Mouse (Mus musculus) liver, embryonic 14.5 days (tissue): ENCODE results near the gene Rsph10b. TPM values are rescaled to one million over a fixed set of nuclear protein-coding genes. Genes with fewer than 3 reads are reported as not detected.

Experiments used
- ATAC-seq: fragments of 200-750 bp; cut with Nextera tagmentation; 2 replicates; pipeline ENCODE4 v1.8.0; 2017; ENCODE audit warnings: moderate number of reproducible peaks, mild to moderate bottlenecking, moderate library complexity; ENCODE audit not compliant: insufficient read depth
- DNase-seq, 3 experiments: peaks; one replicate each; pipeline ENCODE4 v3.0.0-alpha.2; 2012 to 2013; ENCODE audit warnings: low read depth in 3 of 3, low spot score in 3 of 3
- H3K27ac ChIP-seq: fragments of 300-500 bp; sonication (generic); 2 replicates; pipeline ENCODE4 v1.5.1; 2014; ENCODE audit warnings: moderate library complexity, mild to moderate bottlenecking, control low read depth, inconsistent platforms
- H3K27me3 ChIP-seq: fragments of 300-500 bp; sonication (generic); 2 replicates; pipeline ENCODE4 v1.6.1; 2014; ENCODE audit warnings: mild to moderate bottlenecking, low read length, moderate library complexity; ENCODE audit not compliant: control insufficient read depth, insufficient read depth
- H3K36me3 ChIP-seq: fragments of 300-500 bp; sonication (generic); replicated peaks from 2 replicates; pipeline ENCODE4 v1.6.1; 2014; ENCODE audit warnings: low read depth; ENCODE audit not compliant: control insufficient read depth, insufficient read depth
- H3K4me1 ChIP-seq, 2 experiments: fragments of 200-500 bp in 1 of 2; fragments of 300-500 bp in 1 of 2; sonication (generic) in 1 of 2; replicated peaks; 2 replicates each; pipeline ENCODE4 v1.6.1; 2012 to 2014; ENCODE audit warnings: antibody characterized with exemption in 1 of 2, inconsistent platforms in 1 of 2, low read length in 1 of 2; ENCODE audit not compliant: control insufficient read depth in 2 of 2, insufficient read depth in 2 of 2
- H3K4me2 ChIP-seq: fragments of 300-500 bp; sonication (generic); 2 replicates; pipeline ENCODE4 v1.6.1; 2014; ENCODE audit warnings: low read depth, mild to moderate bottlenecking, control low read depth, moderate library complexity
- H3K4me3 ChIP-seq, 2 experiments: fragments of 200-500 bp in 1 of 2; fragments of 300-500 bp in 1 of 2; sonication (generic) in 1 of 2; 2 replicates each; pipeline ENCODE4 v1.5.1; 2012 to 2014; ENCODE audit warnings: low read depth in 2 of 2, low read length in 2 of 2, mild to moderate bottlenecking in 2 of 2, control low read depth in 1 of 2, inconsistent platforms in 1 of 2, moderate library complexity in 1 of 2; ENCODE audit not compliant: insufficient read depth in 1 of 2
- H3K9ac ChIP-seq: fragments of 300-500 bp; sonication (generic); replicated peaks from 2 replicates; pipeline ENCODE4 v1.6.1; 2014; ENCODE audit warnings: mild to moderate bottlenecking, control low read depth, moderate library complexity
- H3K9me3 ChIP-seq: fragments of 300-500 bp; sonication (generic); 2 replicates; pipeline ENCODE4 v1.6.1; 2016; ENCODE audit warnings: low read length, mixed read lengths; ENCODE audit not compliant: control insufficient read depth
- CTCF ChIP-seq: IDR thresholded peaks from 2 replicates; pipeline ENCODE4 v1.5.1; 2016; ENCODE audit warnings: antibody characterized with exemption, low read depth, control low read depth
- EP300 ChIP-seq: IDR thresholded peaks from 2 replicates; pipeline ENCODE4 v1.6.1; 2016; ENCODE audit warnings: antibody characterized with exemption, low read depth
- WGBS: fragments of 180-500 bp; shearing (Covaris S2); extraction: QIAGEN DNeasy Blood & Tissue Kit; methylation state at CpG from one replicate; pipeline ENCODE4 v1.1.7; 2014; ENCODE audit not compliant: insufficient replicate concordance; 5-methylcytosine and 5-hydroxymethylcytosine counted together
- polyA plus RNA-seq, 2 experiments: library from polyadenylated mRNA; depleted of rRNA in 1 of 2; stranded (reverse) in 1 of 2; unstranded in 1 of 2; fragments of >200 nt; fragmentation: Nextera tagmentation in 1 of 2; extraction: Ambion mirVana in 1 of 2; gene quantifications; 2 replicates each; pipeline versions ENCODE4 v1.2.1 to v1.2.3; 2012 to 2014

Rsph10b gene
- polyA plus RNA-seq, 2 experiments = 0.44 to 0.66 TPM

DNA sequence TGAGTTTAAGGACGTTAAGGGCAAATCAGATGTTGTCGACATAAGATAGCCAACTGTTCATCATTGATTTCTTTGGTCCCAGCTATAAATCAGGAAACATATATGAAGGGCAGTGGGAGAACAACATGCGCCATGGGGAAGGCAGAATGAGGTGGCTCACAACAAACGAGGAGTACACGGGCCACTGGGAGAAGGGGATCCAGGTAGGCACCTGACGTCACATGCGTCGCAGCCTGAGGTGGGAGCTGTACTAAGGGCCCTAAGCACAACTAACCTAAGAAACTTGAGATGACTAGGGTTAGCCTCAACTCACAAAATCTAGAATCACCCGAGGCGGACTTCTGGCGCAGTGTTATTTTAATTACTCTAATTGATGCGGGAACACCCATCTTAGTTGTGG is 15.5 kb downstream of the Rsph10b start:
- no peak overlapping the region for H3K4me3 ChIP-seq
- H3K27me3 ChIP-seq = no peaks in the 10 kb centered on the region
- WGBS = 71% methylated on average over 12 of the region's 12 CpGs
- H3K27ac ChIP-seq = no peak overlapping the region
- ATAC-seq (no peak), DNase-seq (no peak)
- H3K9me3 ChIP-seq = no peaks in the 10 kb centered on the region
- TF ChIP-seq CTCF (no peak), EP300 (no peak)
- H3K36me3 ChIP-seq = no peaks in the 10 kb centered on the region
- no peaks in the 10 kb centered on the region for H3K4me1 ChIP-seq
- no peak overlapping the region for H3K4me2 ChIP-seq
- H3K9ac ChIP-seq = no peak overlapping the region

GRCm38 (mm10) chr5:143950016-143950415 is 17.2 kb downstream of the Rsph10b start:
- Histone ChIP-seq H3K9ac (no peak overlapping the region), H3K4me3 (no peak overlapping the region), H3K4me2 (no peak overlapping the region), H3K9me3 (no peaks in the 10 kb centered on the region), H3K4me1 (no peaks in the 10 kb centered on the region), H3K27me3 (no peaks in the 10 kb centered on the region), H3K27ac (no peak overlapping the region), H3K36me3 (no peaks in the 10 kb centered on the region)
- ATAC-seq (no peak), DNase-seq (no peak)
- TF ChIP-seq EP300 (no peak), CTCF (no peak)
- WGBS = 36% methylated on average over 5 of the region's 5 CpGs

GRCm38 (mm10) chr5:143957101-143957500 is 24.3 kb downstream of the Rsph10b start:
- no peak for DNase-seq
- no peak for TF ChIP-seq EP300
- no peak for TF ChIP-seq CTCF

DNA sequence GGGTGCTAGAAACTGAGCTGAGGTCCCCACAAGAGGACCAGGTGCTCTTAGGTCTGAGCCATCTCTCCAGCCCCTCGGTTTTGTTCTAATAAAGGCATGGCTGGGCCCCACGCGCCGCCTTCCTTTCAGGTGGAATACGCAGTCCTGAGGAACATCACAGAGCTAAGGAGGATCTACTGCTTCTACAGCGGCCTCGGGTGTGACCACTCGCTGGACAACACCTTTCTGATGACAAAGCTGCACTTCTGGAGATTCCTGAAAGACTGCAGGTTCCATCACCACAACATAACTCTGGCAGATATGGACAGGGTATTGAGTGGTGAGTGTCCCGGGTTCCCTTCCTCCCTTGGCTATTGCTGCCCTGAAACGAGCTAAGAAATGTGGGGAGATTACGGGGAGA is 26.7 kb downstream of the Rsph10b start:
- Histone ChIP-seq H3K4me1 (no peaks in the 10 kb centered on the region), H3K4me3 (no peak overlapping the region), H3K36me3 (no peaks in the 10 kb centered on the region), H3K9ac (no peak overlapping the region), H3K9me3 (no peaks in the 10 kb centered on the region), H3K27me3 (no peaks in the 10 kb centered on the region), H3K4me2 (no peak overlapping the region), H3K27ac (no peak overlapping the region)
- 77% methylated on average over 11 of the region's 11 CpGs for WGBS
- DNase-seq (no peak), ATAC-seq (no peak)
- TF ChIP-seq EP300 (no peak), CTCF (no peak)

More at GRCm38 (mm10) chr5:143957101-143957500, 24.3 kb downstream of the Rsph10b start:
- H3K4me1 ChIP-seq = no peaks in the 10 kb centered on the region
- no peak overlapping the region for H3K27ac ChIP-seq
- no peaks in the 10 kb centered on the region for H3K27me3 ChIP-seq
- 73% methylated on average over 6 of the region's 6 CpGs for WGBS
- no peak overlapping the region for H3K9ac ChIP-seq
- no peaks in the 10 kb centered on the region for H3K9me3 ChIP-seq
- no peak for ATAC-seq
- H3K36me3 ChIP-seq = no peaks in the 10 kb centered on the region
- no peak overlapping the region for H3K4me3 ChIP-seq
- no peak overlapping the region for H3K4me2 ChIP-seq

DNA sequence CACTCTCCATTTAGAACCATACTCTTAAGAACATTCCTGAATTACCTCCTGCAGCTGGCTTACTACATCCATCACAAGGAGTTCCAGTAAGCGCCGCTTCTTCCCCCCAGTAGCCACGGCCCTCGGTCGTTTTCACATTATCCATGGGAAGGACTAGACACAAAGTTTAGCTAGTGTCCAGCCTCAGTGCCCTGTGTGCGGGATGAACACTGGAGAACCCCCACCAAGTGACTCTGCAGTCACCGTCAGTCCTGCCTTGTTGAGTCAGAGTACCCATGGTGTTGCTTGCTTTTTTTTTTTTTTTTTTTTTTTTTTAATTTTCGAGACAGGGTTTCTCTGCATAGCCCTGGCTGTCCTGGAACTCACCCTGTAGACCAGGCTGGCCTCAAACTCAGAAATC is 28.3 kb downstream of the Rsph10b start:
- DNase-seq (no peak), ATAC-seq (no peak)
- no peak for TF ChIP-seq EP300
- no peak for TF ChIP-seq CTCF

More for the DNA sequence above, 28.3 kb downstream of the Rsph10b start:
- Histone ChIP-seq H3K9ac (no peak overlapping the region), H3K36me3 (no peaks in the 10 kb centered on the region), H3K27ac (no peak overlapping the region), H3K4me1 (no peaks in the 10 kb centered on the region), H3K27me3 (no peaks in the 10 kb centered on the region), H3K4me3 (no peak overlapping the region), H3K9me3 (no peaks in the 10 kb centered on the region), H3K4me2 (no peak overlapping the region)
- WGBS = 76% methylated on average over 8 of the region's 8 CpGs
